Mouse (Mus musculus) CH12.LX (cell line): ENCODE measurements at regions not wholly inside any gene's neighbourhood (a gene's known extent, or its start where the extent isn't known, plus 50 kb on each side); places are given as distances from the start of the nearest gene placed in this dataset.

Source experiments
- DNase-seq: peaks from one replicate; pipeline ENCODE4 v3.0.0-alpha.2; 2013; ENCODE audit errors: extremely low read depth
- H3K27ac ChIP-seq: 2 replicates; pipeline ENCODE4 v1.5.1; 2012; ENCODE audit warnings: low read depth, mild to moderate bottlenecking, control low read depth, moderate library complexity; ENCODE audit not compliant: insufficient read depth
- H3K27me3 ChIP-seq: replicated peaks from 2 replicates; pipeline ENCODE3; 2012; ENCODE audit warnings: inconsistent platforms
- H3K36me3 ChIP-seq, 2 experiments: replicated peaks in 1 of 2; 2 replicates each; pipeline versions ENCODE3 to v1.6.1; 2012; ENCODE audit warnings: inconsistent platforms in 1 of 2, low read length in 1 of 2, mild to moderate bottlenecking in 1 of 2, mixed read lengths in 1 of 2, moderate library complexity in 1 of 2; ENCODE audit not compliant: control insufficient read depth in 1 of 2, insufficient read depth in 1 of 2
- H3K4me1 ChIP-seq, 2 experiments: 2 replicates each; pipeline ENCODE4 v1.6.1; 2012; ENCODE audit warnings: inconsistent platforms in 1 of 2, moderate library complexity in 1 of 2; ENCODE audit not compliant: insufficient read depth in 2 of 2, control insufficient read depth in 1 of 2
- H3K4me2 ChIP-seq: 2 replicates; pipeline ENCODE4 v1.6.1; 2012; ENCODE audit warnings: low read depth, mild to moderate bottlenecking, control low read depth; ENCODE audit not compliant: poor library complexity, insufficient read depth, severe bottlenecking
- H3K4me3 ChIP-seq, 3 experiments: fragments of 150-350 bp in 1 of 3; sonication (generic) in 1 of 3; replicated peaks in 1 of 3; 2 replicates each; pipeline versions ENCODE3 to v1.5.1; 2011 to 2012; ENCODE audit warnings: low read depth in 2 of 3, low read length in 2 of 3, mild to moderate bottlenecking in 2 of 3, moderate library complexity in 2 of 3, control low read depth in 1 of 3, improper control_type of control experiment in 1 of 3, inconsistent platforms in 1 of 3, mixed read lengths in 1 of 3; ENCODE audit not compliant: poor library complexity in 1 of 3
- H3K79me2 ChIP-seq: replicated peaks from 2 replicates; pipeline ENCODE4 v1.6.1; 2012; ENCODE audit warnings: mild to moderate bottlenecking, moderate library complexity; ENCODE audit not compliant: control insufficient read depth, poor library complexity, insufficient read depth, severe bottlenecking; ENCODE audit errors: extremely low read depth
- H3K9ac ChIP-seq: 2 replicates; pipeline ENCODE4 v1.6.1; 2012; ENCODE audit warnings: low read depth, mild to moderate bottlenecking, control low read depth, moderate library complexity; ENCODE audit not compliant: insufficient read depth
- H3K9me3 ChIP-seq: replicated peaks from 2 replicates; pipeline ENCODE3; 2012; ENCODE audit warnings: low read length, inconsistent platforms, mixed read lengths
- CTCF ChIP-seq, 2 experiments: IDR thresholded peaks in 1 of 2; conservative IDR thresholded peaks in 1 of 2; 2 replicates each; pipeline ENCODE4 v1.5.1; 2011 to 2012; ENCODE audit warnings: low read depth in 2 of 2, low read length in 2 of 2, improper control_type of control experiment in 1 of 2, inconsistent platforms in 1 of 2, mild to moderate bottlenecking in 1 of 2, moderate library complexity in 1 of 2
- ELF1 ChIP-seq: IDR thresholded peaks from 2 replicates; pipeline ENCODE4 v1.6.1; 2014; ENCODE audit warnings: low read depth, mild to moderate bottlenecking, inconsistent platforms, low read length, improper control_type of control experiment
- EP300 ChIP-seq: IDR thresholded peaks from 2 replicates; pipeline ENCODE4 v1.6.1; 2011; ENCODE audit warnings: low read length, improper control_type of control experiment
- IRF4 ChIP-seq: IDR thresholded peaks from 2 replicates; pipeline ENCODE4 v1.6.1; 2014; ENCODE audit warnings: low read depth, mild to moderate bottlenecking, inconsistent platforms, low read length, improper control_type of control experiment
- KAT2A ChIP-seq: IDR thresholded peaks from 2 replicates; pipeline ENCODE4 v1.6.1; 2012; ENCODE audit warnings: low read length, improper control_type of control experiment, inconsistent platforms; ENCODE audit not compliant: insufficient replicate concordance
- MAX ChIP-seq: IDR thresholded peaks from 2 replicates; pipeline ENCODE4 v1.6.1; 2011; ENCODE audit warnings: low read length, improper control_type of control experiment
- MEF2A ChIP-seq: IDR thresholded peaks from 2 replicates; pipeline ENCODE4 v1.6.1; 2014; ENCODE audit warnings: low read depth, mild to moderate bottlenecking, inconsistent platforms, low read length, improper control_type of control experiment, borderline replicate concordance
- MXI1 ChIP-seq: IDR thresholded peaks from 2 replicates; pipeline ENCODE4 v1.6.1; 2011; ENCODE audit warnings: mild to moderate bottlenecking, low read depth, low read length, improper control_type of control experiment
- NELFE ChIP-seq: IDR thresholded peaks from 2 replicates; pipeline ENCODE4 v1.6.1; 2011; ENCODE audit warnings: low read depth, low read length, improper control_type of control experiment
- NRF1 ChIP-seq: IDR thresholded peaks from 2 replicates; pipeline ENCODE4 v1.6.1; 2014; ENCODE audit warnings: low read depth, mild to moderate bottlenecking, inconsistent platforms, low read length, improper control_type of control experiment, moderate library complexity
- POLR2A ChIP-seq: IDR thresholded peaks from 2 replicates; pipeline ENCODE4 v1.6.1; 2011; ENCODE audit warnings: low read depth, mild to moderate bottlenecking, improper control_type of control experiment, low read length
- SIN3A ChIP-seq: IDR thresholded peaks from 2 replicates; pipeline ENCODE4 v1.6.1; 2012; ENCODE audit warnings: low read length, improper control_type of control experiment, inconsistent platforms
- TCF12 ChIP-seq: IDR thresholded peaks from 2 replicates; pipeline ENCODE4 v1.6.1; 2014; ENCODE audit warnings: low read depth, mild to moderate bottlenecking, inconsistent platforms, low read length, improper control_type of control experiment
- UBTF ChIP-seq: IDR thresholded peaks from 2 replicates; pipeline ENCODE4 v1.6.1; 2012; ENCODE audit warnings: low read depth, mild to moderate bottlenecking, inconsistent platforms, low read length, improper control_type of control experiment, moderate library complexity
- dilution Hi-C: fragments of 300-500 bp; cut with MboI; formaldehyde crosslinking; loops from 2 replicates; pipeline ENCODE4 v1.14.3; 2020; ENCODE audit warnings: low sequenced_read_pairs; ENCODE audit not compliant: extremely low pct_unique_long_range_greater_than_20kb, extremely low pct_ligation_motif_present
- in situ Hi-C: fragments of 300-500 bp; cut with MboI; formaldehyde crosslinking; loops from 3 replicates; pipeline ENCODE4 v1.14.3; 2019; ENCODE audit warnings: low sequenced_read_pairs, low pct_ligation_motif_present, low pct_unique_long_range_greater_than_20kb, mixed read lengths

GRCm38 (mm10) chr9:113248703-113249274, 459.3 kb downstream of the Pdcd6ip start:
- H3K4me2 ChIP-seq: no peak overlapping the region
- in situ Hi-C loops (no loop called here), dilution Hi-C loops (no loop called here)
- peaks cover 67% of the 10 kb centered on the region for H3K9me3 ChIP-seq
- no peak for DNase-seq
- TF ChIP-seq IRF4 (no peak), UBTF (no peak), MAX (no peak), ELF1 (no peak), SIN3A (no peak), NELFE (no peak), KAT2A (no peak), TCF12 (no peak)
- no peak overlapping the region for H3K4me3 ChIP-seq
- H3K9ac ChIP-seq: no peak overlapping the region
- H3K27me3 ChIP-seq: no peaks in the 10 kb centered on the region
- no peaks in the 10 kb centered on the region for H3K79me2 ChIP-seq
- no peaks in the 10 kb centered on the region for H3K4me1 ChIP-seq
- no peak overlapping the region for H3K27ac ChIP-seq
- H3K36me3 ChIP-seq: no peaks in the 10 kb centered on the region

- Histone ChIP-seq H3K9ac (no peak overlapping the region), H3K27ac (no peak overlapping the region), H3K4me2 (no peak overlapping the region), H3K79me2 (no peaks in the 10 kb centered on the region), H3K4me1 (no peaks in the 10 kb centered on the region), H3K4me3 (no peak overlapping the region), H3K9me3 (peaks cover 71% of the 10 kb centered on the region), H3K27me3 (no peaks in the 10 kb centered on the region)
- dilution Hi-C loops: no loop called here
- DNase-seq: no peak
- TF ChIP-seq EP300: no peak
- TF ChIP-seq, all 38 proteins: peak for 0
- H3K36me3 ChIP-seq: no peaks in the 10 kb centered on the region
- in situ Hi-C loops: no loop called here
Measured at GRCm38 (mm10) chr9:113247950-113248349, 460.1 kb downstream of the Pdcd6ip start.

- DNase-seq: no peak
- Histone ChIP-seq H3K4me3 (no peak overlapping the region), H3K4me1 (no peaks in the 10 kb centered on the region), H3K79me2 (no peaks in the 10 kb centered on the region), H3K27ac (no peak overlapping the region), H3K27me3 (no peaks in the 10 kb centered on the region), H3K9me3 (peaks cover 63% of the 10 kb centered on the region), H3K9ac (no peak overlapping the region), H3K4me2 (no peak overlapping the region)
- in situ Hi-C loops: no loop called here
- dilution Hi-C loops: no loop called here
- TF ChIP-seq NRF1: no peak
- TF ChIP-seq MXI1: no peak
- no peak for TF ChIP-seq CTCF (conservative IDR thresholded peaks at IDR 0.05 in 1 of 2, IDR thresholded peaks at IDR 0.05 in 1 of 2; ENCODE audit: low read depth in 2 of 2, low read length in 2 of 2)
- no peak for TF ChIP-seq POLR2A
- no peak for TF ChIP-seq MEF2A
- TF ChIP-seq, all 38 proteins: peak for 0
- H3K36me3 ChIP-seq: no peaks in the 10 kb centered on the region
Measured at GRCm38 (mm10) chr9:113243870-113244269, 464.2 kb downstream of the Pdcd6ip start.
